Mouse (Mus musculus) hindbrain, embryonic 15.5 days (tissue): ENCODE results near the gene Fam107b. TPM values are rescaled to one million over a fixed set of nuclear protein-coding genes. Genes with fewer than 3 reads are reported as not detected.
A peak's percentile ranks its signal among the peaks of the same experiment; 100 is the strongest.

Experiments
- ATAC-seq: fragments of 200-750 bp; cut with Nextera tagmentation; 2 replicates; pipeline ENCODE4 v1.8.0; 2017; ENCODE audit warnings: low read depth, moderate number of reproducible peaks, moderate TSS enrichment; ENCODE audit not compliant: low FRiP score
- H3K27ac ChIP-seq: fragments of 300-500 bp; sonication (generic); replicated peaks from 2 replicates; pipeline ENCODE4 v1.5.1; 2015; ENCODE audit warnings: mild to moderate bottlenecking, inconsistent platforms
- H3K27me3 ChIP-seq: fragments of 300-500 bp; sonication (generic); 2 replicates; pipeline ENCODE4 v1.6.1; 2015; ENCODE audit warnings: control low read depth, inconsistent platforms
- H3K36me3 ChIP-seq: fragments of 300-500 bp; sonication (generic); 2 replicates; pipeline ENCODE4 v1.6.1; 2015; ENCODE audit warnings: control low read depth, inconsistent platforms
- H3K4me1 ChIP-seq: fragments of 300-500 bp; sonication (generic); replicated peaks from 2 replicates; pipeline ENCODE4 v1.6.1; 2015; ENCODE audit warnings: control low read depth, inconsistent platforms
- H3K4me2 ChIP-seq: fragments of 300-500 bp; sonication (generic); 2 replicates; pipeline ENCODE4 v1.6.1; 2015; ENCODE audit warnings: moderate library complexity, mild to moderate bottlenecking, inconsistent platforms
- H3K4me3 ChIP-seq: fragments of 300-500 bp; sonication (generic); 2 replicates; pipeline ENCODE4 v1.5.1; 2015; ENCODE audit warnings: mild to moderate bottlenecking, inconsistent platforms
- H3K9ac ChIP-seq: fragments of 300-500 bp; sonication (generic); 2 replicates; pipeline ENCODE4 v1.6.1; 2015; ENCODE audit warnings: inconsistent platforms
- H3K9me3 ChIP-seq: fragments of 300-500 bp; sonication (generic); 2 replicates; pipeline ENCODE4 v1.6.1; 2016; ENCODE audit warnings: control low read depth, inconsistent platforms
- WGBS: fragments of 180-500 bp; shearing (Covaris S2); methylation state at CpG from one replicate; pipeline ENCODE4 v1.1.7; 2015; 5-methylcytosine and 5-hydroxymethylcytosine counted together
- polyA plus RNA-seq: library from polyadenylated mRNA; unstranded; fragments of >200 nt; fragmentation: Nextera tagmentation; extraction: Ambion mirVana; gene quantifications from 2 replicates; pipeline ENCODE4 v1.2.1, GENCODE M21; 2015

Gene Fam107b
- polyA plus RNA-seq, 1 experiment from 2014 or later: 30.9 TPM

GRCm38 (mm10) chr2:3621568-3621967 is 51.3 kb downstream of the Fam107b start:
- H3K27me3 ChIP-seq: no peaks in the 10 kb centered on the region
- H3K4me2 ChIP-seq: no peak overlapping the region
- no peak for ATAC-seq
- no peak overlapping the region for H3K9ac ChIP-seq
- WGBS: 86% methylated on average over 6 of the region's 6 CpGs
- H3K36me3 ChIP-seq: no peaks in the 10 kb centered on the region
- no peaks in the 10 kb centered on the region for H3K4me1 ChIP-seq
- no peak overlapping the region for H3K4me3 ChIP-seq
- H3K27ac ChIP-seq: no peak overlapping the region
- no peaks in the 10 kb centered on the region for H3K9me3 ChIP-seq

DNA sequence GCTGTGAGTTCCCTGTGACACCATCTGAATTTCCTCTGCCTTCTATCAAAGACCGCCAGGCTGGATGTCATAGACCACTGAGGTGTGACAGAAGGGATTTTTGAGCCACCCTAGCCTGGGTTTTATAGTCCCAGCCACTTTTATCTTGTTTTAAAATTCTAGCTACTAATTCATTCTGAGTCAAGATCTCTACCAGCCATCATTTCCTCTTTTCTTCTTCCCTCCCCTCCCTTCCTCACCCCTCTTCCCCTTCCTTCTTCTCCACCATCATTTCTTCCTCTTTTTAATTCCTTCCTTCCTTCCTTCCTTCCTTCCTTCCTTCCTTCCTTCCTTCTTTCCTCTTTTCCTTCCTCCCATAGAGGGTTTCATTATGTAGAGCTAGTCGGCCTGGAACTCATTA is 51.9 kb downstream of the Fam107b start:
- Histone ChIP-seq H3K9ac (no peak overlapping the region), H3K9me3 (no peaks in the 10 kb centered on the region), H3K36me3 (no peaks in the 10 kb centered on the region), H3K4me3 (no peak overlapping the region), H3K4me2 (no peak overlapping the region), H3K4me1 (no peaks in the 10 kb centered on the region), H3K27ac (no peak overlapping the region), H3K27me3 (no peaks in the 10 kb centered on the region)
- 97% methylated on average over 2 of the region's 2 CpGs for WGBS
- ATAC-seq: no peak

DNA sequence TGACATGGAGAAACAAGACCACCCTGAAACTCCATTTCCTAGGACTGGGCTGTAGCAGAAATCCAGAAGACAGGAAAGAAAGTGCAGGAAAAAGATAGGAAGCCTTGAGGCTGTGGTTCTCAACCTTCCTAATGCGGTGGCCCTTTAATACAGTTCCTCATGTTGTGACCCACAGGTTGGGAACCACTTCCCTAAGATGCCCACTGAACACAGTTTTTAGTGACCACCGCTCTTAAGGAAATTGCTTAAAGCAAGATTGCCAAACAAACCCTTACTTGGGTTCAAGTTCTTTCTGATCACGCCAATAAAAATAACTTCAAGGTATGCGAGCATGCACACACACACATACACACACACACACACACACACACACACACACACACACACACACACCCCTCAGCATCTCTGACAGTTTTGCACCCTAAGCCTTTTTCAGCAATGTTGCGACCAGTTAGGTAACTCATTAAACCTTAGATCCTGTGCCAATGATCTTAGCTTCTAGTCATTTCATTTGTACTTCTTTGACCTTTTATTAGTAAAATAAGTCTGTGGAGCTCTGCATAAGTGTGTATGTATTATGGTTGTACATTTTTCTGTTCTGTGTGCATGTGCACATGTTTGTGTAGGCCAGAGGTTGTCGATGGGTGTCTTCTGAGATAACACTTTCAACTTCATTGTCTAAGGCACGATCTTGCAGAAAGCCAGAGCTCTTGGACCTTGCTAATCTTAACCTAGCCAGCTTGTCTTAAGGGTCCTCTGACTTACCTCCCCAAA is 53.1 kb downstream of the Fam107b start:
- H3K36me3 ChIP-seq: no peaks in the 10 kb centered on the region
- WGBS: 92% methylated on average over 7 of the region's 7 CpGs
- ATAC-seq: no peak
- H3K9ac ChIP-seq: no peak overlapping the region
- no peak overlapping the region for H3K4me3 ChIP-seq
- H3K4me1 ChIP-seq: no peaks in the 10 kb centered on the region
- no peaks in the 10 kb centered on the region for H3K27me3 ChIP-seq
- no peak overlapping the region for H3K4me2 ChIP-seq
- no peaks in the 10 kb centered on the region for H3K9me3 ChIP-seq
- H3K27ac ChIP-seq: no peak overlapping the region

- WGBS: 94% methylated on average over 7 of the region's 7 CpGs
- ATAC-seq: no peak
Measured at GRCm38 (mm10) chr2:3623981-3624584, 53.8 kb downstream of the Fam107b start.

DNA sequence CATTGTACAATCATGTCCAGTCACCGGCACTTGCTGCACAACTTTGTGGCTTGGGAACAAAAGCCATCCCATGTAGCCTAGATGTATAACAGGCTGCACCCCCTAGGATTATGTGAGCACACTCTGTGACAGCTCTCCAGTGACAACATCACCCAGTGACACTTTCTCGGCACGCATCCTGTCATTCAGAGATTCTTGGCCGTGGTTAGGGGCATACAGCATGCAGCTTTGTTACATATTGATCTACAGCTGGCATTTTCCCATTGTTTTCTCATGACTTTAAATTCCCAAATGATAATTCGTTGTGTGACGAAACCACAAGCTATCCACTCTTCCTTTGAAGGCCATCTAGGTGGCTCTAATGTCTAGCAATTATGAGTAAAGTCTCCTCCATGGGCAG is 58.8 kb downstream of the Fam107b start:
- no peak for ATAC-seq
- no peak overlapping the region for H3K4me2 ChIP-seq
- H3K9me3 ChIP-seq: no peaks in the 10 kb centered on the region
- no peaks in the 10 kb centered on the region for H3K4me1 ChIP-seq
- H3K4me3 ChIP-seq: no peak overlapping the region
- 84% methylated on average over 6 of the region's 6 CpGs for WGBS
- H3K27ac ChIP-seq: no peak overlapping the region
- H3K9ac ChIP-seq: no peak overlapping the region
- H3K27me3 ChIP-seq: no peaks in the 10 kb centered on the region
- no peaks in the 10 kb centered on the region for H3K36me3 ChIP-seq

More at GRCm38 (mm10) chr2:3623981-3624584, 53.8 kb downstream of the Fam107b start:
- no peaks in the 10 kb centered on the region for H3K9me3 ChIP-seq
- H3K4me3 ChIP-seq: no peak overlapping the region
- no peak overlapping the region for H3K4me2 ChIP-seq
- no peaks in the 10 kb centered on the region for H3K27me3 ChIP-seq
- no peaks in the 10 kb centered on the region for H3K4me1 ChIP-seq
- no peak overlapping the region for H3K9ac ChIP-seq
- no peaks in the 10 kb centered on the region for H3K36me3 ChIP-seq
- H3K27ac ChIP-seq: no peak overlapping the region

GRCm38 (mm10) chr2:3629741-3630140 is 59.5 kb downstream of the Fam107b start:
- no peak overlapping the region for H3K27ac ChIP-seq
- no peaks in the 10 kb centered on the region for H3K9me3 ChIP-seq
- no peak for ATAC-seq
- H3K4me3 ChIP-seq: no peak overlapping the region
- H3K4me1 ChIP-seq: no peaks in the 10 kb centered on the region
- 84% methylated on average over 5 of the region's 5 CpGs for WGBS
- H3K9ac ChIP-seq: no peak overlapping the region
- no peaks in the 10 kb centered on the region for H3K27me3 ChIP-seq
- no peak overlapping the region for H3K4me2 ChIP-seq
- H3K36me3 ChIP-seq: no peaks in the 10 kb centered on the region

- H3K9me3 ChIP-seq: no peaks in the 10 kb centered on the region
- 82% methylated on average over 5 of the region's 5 CpGs for WGBS
- H3K36me3 ChIP-seq: no peaks in the 10 kb centered on the region
Measured at GRCm38 (mm10) chr2:3630769-3631477, 60.6 kb downstream of the Fam107b start.

GRCm38 (mm10) chr2:3633137-3633536 is 62.8 kb downstream of the Fam107b start:
- Histone ChIP-seq H3K9me3 (no peaks in the 10 kb centered on the region), H3K27ac (no peak overlapping the region), H3K4me3 (no peak overlapping the region), H3K27me3 (no peaks in the 10 kb centered on the region), H3K36me3 (no peaks in the 10 kb centered on the region), H3K9ac (no peak overlapping the region), H3K4me2 (no peak overlapping the region), H3K4me1 (no peaks in the 10 kb centered on the region)
- 0 out of 2 replicates have a peak, but pooled peaks have one; percentile 54 for ATAC-seq
- WGBS: 63% methylated on average over 9 of the region's 9 CpGs

More at GRCm38 (mm10) chr2:3630769-3631477, 60.6 kb downstream of the Fam107b start:
- H3K27me3 ChIP-seq: no peaks in the 10 kb centered on the region
- H3K4me2 ChIP-seq: no peak overlapping the region
- H3K9ac ChIP-seq: no peak overlapping the region
- no peaks in the 10 kb centered on the region for H3K4me1 ChIP-seq
- no peak for ATAC-seq
- H3K4me3 ChIP-seq: no peak overlapping the region
- no peak overlapping the region for H3K27ac ChIP-seq

- Histone ChIP-seq H3K36me3 (no peaks in the 10 kb centered on the region), H3K4me1 (no peaks in the 10 kb centered on the region), H3K4me3 (no peak overlapping the region), H3K4me2 (no peak overlapping the region), H3K9me3 (no peaks in the 10 kb centered on the region), H3K27me3 (no peaks in the 10 kb centered on the region), H3K27ac (no peak overlapping the region), H3K9ac (no peak overlapping the region)
- no peak for ATAC-seq
- WGBS: 78% methylated on average over 5 of the region's 5 CpGs
Measured at GRCm38 (mm10) chr2:3636771-3637170, 66.5 kb downstream of the Fam107b start.

DNA sequence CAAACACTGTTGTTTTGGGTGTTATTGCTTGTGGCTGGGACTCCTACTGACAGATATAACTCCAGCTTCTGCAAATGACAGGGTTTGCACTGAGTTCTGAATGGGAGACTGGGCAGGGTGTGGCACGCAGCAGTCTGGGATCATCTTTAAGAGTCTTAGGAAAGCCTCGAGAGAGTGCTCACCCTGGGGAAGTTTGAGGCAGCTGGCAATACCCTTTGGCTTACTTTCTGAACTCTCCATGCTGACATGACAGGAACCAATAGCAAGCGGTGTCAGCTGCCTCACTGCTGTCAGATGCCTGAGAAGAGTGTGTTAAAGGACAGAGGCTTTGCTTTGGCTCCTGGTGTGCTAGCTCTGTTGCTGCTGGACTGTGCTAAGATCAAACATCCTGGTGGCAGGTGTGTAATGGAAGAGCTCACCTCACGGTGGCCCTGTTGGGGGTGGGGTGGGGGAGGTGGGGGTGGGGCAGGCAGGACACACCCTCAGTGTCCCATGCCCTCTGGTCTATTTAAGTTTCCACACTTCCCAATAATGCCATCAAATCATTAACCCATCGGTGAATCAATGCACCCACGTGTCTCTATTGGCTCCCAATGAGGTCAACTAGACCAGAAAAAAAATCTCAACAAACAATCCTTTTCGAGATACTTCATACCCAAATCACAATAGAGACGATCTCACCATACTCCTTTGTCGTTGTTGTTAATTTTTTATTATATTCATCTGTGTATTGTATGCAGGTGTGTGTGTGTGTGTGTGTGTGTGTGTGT is 70.9 kb downstream of the Fam107b start:
- no peaks in the 10 kb centered on the region for H3K27me3 ChIP-seq
- no peak overlapping the region for H3K4me2 ChIP-seq
- no peaks in the 10 kb centered on the region for H3K4me1 ChIP-seq
- H3K9me3 ChIP-seq: no peaks in the 10 kb centered on the region
- 76% methylated on average over 9 of the region's 9 CpGs for WGBS
- H3K27ac ChIP-seq: no peak overlapping the region
- no peak overlapping the region for H3K9ac ChIP-seq
- H3K36me3 ChIP-seq: no peaks in the 10 kb centered on the region
- no peak overlapping the region for H3K4me3 ChIP-seq
- ATAC-seq: no peak

DNA sequence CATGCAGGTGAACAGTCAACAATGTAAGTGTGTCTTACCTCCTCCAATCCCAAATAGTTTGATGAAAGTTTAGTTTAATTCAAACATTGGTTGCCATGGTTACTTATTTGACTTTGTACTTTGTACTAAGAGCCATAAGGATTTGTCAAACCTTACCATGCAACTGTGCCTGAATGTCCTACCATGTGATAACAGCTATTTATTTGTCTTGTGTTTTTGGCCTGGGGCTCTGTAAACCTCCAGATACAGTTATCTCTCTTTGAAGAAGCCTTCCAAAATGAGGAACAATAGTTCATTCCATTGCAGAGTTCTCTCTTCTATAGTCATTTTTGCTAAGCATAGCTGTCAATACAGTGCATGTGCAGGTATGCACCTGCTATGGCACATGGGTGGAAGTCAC is 72.7 kb downstream of the Fam107b start:
- Histone ChIP-seq H3K4me2 (no peak overlapping the region), H3K9ac (no peak overlapping the region), H3K27me3 (no peaks in the 10 kb centered on the region), H3K36me3 (no peaks in the 10 kb centered on the region), H3K9me3 (no peaks in the 10 kb centered on the region), H3K27ac (no peak overlapping the region), H3K4me1 (no peaks in the 10 kb centered on the region), H3K4me3 (no peak overlapping the region)
- no peak for ATAC-seq

DNA sequence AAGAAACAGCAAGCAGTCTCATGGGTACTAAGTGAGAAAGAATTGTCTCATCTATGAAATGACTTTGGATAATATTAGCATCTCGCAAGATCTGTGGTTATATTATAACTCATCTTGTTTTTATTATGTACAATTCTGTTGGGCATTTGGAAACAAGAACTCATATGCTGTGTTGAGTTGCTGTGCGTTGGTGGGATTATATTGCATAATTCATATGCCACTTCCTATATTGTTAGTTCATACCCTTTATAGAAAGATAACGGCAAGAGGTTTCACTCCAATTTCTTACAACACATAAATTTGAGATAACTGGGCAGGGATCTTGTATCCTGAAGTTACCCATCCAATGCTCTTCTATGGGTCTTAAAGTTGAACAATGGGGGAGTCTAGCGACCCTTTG is 75.5 kb downstream of the Fam107b start:
- no peaks in the 10 kb centered on the region for H3K36me3 ChIP-seq
- H3K4me1 ChIP-seq: no peaks in the 10 kb centered on the region
- no peak overlapping the region for H3K4me3 ChIP-seq
- H3K27ac ChIP-seq: no peak overlapping the region
- no peak overlapping the region for H3K9ac ChIP-seq
- no peak overlapping the region for H3K4me2 ChIP-seq
- 89% methylated on average over 4 of the region's 4 CpGs for WGBS
- H3K9me3 ChIP-seq: no peaks in the 10 kb centered on the region
- H3K27me3 ChIP-seq: no peaks in the 10 kb centered on the region
- no peak for ATAC-seq
